ENCODE assay signal across 15 mouse cellular contexts in the genomic region with DNA sequence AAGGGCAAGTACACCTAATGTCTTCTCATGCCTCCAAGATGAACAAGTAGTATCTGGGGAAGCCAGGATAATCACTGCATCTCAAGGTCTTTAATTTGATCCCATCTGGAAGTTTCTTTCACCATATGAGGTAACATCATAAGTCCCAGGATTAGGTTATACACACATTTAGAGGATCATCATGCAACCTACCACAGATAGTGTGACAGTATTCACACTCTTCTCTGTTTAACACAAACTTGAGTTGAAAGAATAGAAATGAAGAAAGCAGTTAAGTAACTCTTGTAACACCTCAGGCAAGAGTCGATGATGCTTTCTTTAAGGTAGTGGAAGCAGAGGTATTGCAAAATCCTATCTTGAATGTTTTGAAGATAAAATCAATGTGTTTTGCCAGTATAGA.
"Had no signal": no experiment of that assay in that cellular context is flagged by ENCODE, and none has a peak within 500 bp of the region (broad histone marks: within the 10 kb centered on the region; RNA-seq: fewer than 3 reads in every experiment).

No protein-coding gene starts in this region.

- DNase-seq: heart, postnatal 10 days; heart, postnatal 14 days; heart, postnatal 36 days; heart, postnatal 4 days; kidney, adult 18-20 months; kidney, adult 2 months; kidney, adult 8-10 months; kidney, adult 9 months; kidney, postnatal 10 days; kidney, postnatal 14 days; kidney, postnatal 25 days; kidney, postnatal 36 days; kidney, postnatal 4 days; layer of hippocampus, adult 9-11 months; layer of hippocampus, postnatal 36 days had no signal
